Mouse (Mus musculus) NIH3T3 (cell line): ENCODE results near the gene Sit1.
"Not testable (repeated sequence)": the region's sequence is repeated elsewhere in the genome, so short reads cannot be mapped to it uniquely, and the experiment has no call there.

Source experiments
- DNase-seq: peaks from one replicate; pipeline ENCODE4 v3.0.0-alpha.2; 2012; ENCODE audit warnings: low read depth

Sit1 gene

DNA sequence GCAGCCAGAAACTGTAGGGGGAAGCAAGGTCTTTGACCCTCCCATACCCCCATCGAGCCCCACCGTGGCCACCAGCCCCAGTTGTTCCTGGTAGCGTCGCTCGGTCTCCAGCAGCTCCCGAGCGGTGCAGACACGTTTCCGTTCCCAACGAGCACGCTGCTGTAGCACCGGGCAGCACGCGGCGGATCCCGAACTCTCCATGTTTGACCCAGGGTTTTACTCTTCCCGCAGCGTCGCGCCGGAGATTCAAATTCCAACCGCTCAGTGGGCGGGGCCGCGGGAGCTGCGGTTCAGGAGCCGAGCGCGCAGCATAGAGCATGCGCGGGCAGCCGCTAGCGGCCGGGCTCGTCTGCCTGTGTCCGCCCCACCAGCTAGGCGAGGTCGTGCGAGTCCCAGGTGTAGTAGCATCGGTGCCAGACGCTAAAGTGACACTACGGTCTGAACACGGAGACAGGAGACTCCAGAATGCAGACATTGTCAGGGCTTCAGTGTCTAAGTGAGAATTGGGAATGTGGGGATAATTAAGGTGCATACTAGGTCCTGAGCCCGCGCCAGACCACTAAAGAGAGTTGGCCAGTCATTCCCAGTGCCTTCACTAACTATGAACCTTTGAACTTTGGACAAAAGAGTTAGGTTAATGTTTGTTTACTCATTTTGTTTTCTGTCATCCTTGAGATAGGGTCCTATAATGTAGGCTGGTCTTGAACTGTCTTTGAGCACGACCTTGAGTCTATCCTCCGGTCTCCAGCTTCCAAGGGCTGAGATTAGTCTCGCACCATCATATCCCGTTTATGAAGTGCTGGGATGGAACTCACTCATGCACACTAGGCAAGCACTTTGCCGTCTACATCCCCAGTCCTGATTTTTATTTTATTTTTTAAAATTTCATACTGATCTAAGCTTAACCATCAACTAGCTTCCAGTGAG, 16.1 kb upstream of the Sit1 start, which contains the start of gene Arhgef39:
TSS of gene Arhgef39 (minus strand) at position 289 of the 927 bp plus-strand sequence.
- peak; percentile 92 for DNase-seq

DNA sequence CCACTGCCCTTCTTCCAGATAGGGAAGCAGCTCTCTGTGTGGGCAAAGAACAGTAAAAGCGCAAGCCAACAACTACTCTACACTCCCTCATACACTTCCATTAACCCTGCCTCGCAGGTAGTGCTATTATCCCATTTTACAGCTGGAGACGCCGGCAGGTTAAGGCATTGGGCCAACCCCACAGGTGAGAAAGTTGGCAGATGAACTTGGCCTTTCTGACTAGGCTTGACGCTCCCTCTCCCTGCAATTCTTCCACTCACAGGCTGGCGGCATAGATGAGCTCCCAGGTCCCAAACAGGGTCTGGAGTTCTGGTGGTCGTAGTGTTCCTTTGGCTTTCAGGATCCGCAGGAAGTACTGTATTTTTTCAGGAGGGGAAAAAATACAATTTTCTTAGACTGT, 15.4 kb upstream of the Sit1 start:
- peak; percentile 52 for DNase-seq

DNA sequence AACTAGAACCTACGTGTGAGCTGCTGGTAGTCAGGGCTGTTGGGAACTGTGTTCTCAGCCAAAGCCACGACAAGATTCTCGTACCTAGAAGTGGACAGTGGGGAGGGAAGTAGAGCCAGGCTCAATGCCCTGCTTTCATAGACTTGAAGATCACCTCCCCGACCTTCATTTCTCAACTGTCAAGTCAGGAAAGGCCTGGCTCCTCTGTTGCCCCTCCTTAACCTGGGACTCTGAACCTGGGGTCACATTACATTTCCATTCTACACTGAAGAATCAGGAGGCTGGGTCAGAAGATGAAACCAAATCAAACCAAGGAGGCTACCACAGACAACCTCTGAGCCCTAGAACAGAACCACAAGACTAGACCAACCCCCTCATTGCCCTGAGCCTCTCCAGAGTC, 14.4 kb upstream of the Sit1 start:
- DNase-seq: no peak

DNA sequence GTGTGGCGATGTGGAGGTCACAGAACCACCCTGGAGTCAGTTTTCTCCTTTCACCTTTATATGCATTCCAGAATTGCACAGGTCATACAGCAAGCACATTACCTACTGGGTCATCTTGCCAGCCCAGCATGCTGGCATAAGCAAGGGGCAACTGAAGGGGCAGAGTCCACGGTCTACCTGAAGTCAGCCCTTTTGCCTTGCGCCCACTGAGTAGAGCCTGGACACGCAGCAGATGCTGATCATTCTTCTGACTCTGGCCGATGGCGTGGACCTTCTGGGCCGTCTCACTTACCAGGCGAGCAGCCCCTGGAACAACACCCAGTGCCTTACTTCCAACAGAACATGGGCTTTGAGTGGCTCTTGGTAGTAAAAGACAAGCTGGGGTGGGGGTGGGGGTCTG, 13.9 kb upstream of the Sit1 start:
- no peak for DNase-seq

DNA sequence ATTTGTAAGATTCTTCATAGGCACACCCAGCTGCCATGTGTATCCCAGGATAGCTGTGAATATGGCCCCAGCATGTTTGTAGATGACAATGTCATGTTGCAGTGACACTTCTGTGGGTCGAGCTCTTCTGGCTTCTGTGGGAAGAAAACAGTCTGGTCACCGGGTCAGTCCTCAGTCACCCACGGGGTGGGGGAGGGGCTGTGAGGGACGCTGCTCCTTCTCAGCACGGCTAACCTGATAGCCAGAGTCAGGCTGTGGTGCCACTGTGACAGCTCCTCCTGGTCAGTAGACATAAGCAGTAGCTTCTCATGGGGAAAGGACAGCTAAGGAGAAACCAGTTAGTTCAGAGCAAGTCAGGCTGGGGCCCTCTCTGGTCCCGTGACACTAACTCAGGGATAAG, 13.1 kb upstream of the Sit1 start:
- no peak for DNase-seq

DNA sequence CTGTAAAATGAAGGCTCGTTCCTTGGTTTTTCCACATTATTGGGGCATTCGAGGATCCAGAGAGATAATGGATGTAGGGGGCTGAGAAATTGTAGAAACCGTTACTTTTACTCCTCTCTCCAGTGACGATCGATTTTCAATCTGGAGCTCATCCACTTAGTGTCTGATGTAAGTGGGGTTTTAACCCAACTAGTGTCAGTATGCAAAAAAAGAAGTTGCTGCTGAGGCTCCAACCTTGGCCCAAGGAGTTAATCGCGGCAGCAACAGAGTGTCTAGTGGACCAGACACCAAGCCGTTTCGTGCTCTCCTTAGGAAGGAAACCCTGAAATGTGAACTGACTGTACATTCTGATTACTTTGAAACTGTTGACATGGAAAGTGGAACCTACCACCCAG, 10.3 kb upstream of the Sit1 start:
- peak; percentile 43 for DNase-seq

DNA sequence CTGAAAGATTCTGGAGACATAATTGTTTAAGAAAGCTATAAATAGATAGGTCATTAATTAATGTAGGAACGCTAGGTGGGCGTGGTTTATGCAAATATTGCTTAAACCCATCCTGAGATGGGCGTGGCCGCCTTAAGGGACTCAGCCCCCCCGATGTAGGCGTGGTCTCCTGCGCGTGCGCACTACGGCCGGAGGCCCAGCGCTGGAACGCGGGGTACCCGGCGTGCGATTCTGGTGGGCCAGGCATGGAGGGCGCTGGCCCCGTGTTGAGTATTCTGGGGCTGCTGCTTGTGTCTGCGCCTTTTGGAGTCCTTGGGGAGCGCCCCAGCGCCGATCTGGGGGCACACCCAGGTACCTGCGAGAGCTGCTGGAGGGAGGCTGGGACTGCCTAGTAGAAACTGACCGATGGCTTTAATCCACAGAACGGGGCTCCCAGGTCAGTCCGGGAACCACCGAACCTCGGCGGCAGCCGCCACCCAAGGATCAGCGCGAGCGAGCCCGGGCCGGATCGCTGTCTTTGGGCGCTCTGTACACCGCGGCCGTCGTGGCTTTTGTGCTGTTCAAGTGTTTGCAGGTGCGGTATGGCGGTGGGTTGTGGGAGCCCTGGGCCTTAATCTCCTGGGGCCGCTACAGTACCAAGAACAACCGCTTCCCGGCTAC, 9.8 kb upstream of the Sit1 start:
- DNase-seq: peak; percentile 98

DNA sequence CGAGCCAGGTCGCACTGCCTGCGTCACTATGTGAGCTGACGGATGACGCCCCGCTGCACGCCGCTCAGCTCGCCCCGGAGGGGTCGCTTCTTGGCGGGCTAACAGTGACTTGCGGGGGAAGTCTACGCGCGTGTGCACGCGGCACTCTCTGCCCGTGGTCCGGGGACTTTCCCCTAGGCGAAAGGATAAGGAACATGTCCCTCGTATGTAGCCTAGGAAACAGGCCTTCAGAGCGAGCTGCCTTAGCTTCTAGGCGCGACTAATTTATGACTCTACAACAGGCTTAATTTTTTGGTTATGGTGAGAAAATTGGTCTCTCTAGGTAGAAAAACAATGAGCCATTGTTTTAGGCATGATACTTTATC, 9.3 kb upstream of the Sit1 start, which contains the start of gene Ccdc107:
TSS of gene Ccdc107 (plus strand) at position 80 of the 365 bp plus-strand sequence.
- peak; percentile 94 for DNase-seq

DNA sequence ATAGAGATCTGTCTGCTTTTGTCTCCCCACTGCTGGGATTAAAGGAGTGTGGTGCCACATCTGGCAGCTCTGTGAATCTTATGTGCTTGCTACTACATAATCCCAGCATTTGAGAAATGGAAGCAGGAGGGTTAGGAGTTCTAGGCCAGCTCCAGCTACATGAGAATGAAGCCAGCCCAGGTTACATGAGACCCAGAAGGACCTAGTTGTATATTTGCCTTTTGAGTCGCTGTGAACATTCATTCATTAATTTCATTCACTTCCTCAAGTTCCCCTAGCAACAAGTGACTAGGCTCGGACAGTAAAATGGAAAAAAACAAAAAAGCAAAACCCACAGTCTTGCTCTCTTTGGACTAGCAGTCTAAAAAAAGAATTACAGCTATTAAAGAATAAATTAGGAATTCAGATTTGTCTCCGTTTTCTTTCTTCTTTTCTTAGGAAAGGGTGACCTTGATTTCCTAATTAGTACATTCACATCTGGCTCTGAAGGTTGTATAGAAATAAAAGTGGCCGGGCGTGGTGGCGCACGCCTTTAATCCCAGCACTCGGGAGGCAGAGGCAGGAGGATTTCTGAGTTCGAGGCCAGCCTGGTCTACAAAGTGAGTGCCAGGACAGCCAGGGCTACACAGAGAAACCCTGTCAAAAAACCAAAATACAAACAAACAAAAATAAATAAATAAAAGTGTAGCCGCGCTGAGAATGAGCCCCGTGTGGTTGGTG, 8.7 kb upstream of the Sit1 start:
- peak; percentile 44 for DNase-seq

DNA sequence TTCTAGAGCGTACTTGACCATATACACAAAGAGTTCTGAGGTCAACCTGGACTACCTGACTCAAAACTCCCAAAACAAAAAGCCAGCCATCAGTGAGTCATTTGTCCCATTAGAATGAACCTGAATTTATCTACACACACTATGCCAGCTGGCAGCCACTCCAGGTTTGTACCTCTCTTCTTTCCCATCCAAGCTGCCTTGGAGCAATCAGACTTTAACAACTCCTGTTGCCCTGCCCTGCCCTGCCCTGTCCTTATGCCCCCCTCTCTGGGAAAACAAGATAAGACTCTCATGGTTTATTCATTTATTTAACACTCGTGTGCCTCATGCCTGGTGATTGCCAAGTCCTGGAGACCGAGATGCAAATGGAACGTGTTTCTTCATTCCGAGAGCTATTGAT, 7.3 kb upstream of the Sit1 start:
- no peak for DNase-seq

DNA sequence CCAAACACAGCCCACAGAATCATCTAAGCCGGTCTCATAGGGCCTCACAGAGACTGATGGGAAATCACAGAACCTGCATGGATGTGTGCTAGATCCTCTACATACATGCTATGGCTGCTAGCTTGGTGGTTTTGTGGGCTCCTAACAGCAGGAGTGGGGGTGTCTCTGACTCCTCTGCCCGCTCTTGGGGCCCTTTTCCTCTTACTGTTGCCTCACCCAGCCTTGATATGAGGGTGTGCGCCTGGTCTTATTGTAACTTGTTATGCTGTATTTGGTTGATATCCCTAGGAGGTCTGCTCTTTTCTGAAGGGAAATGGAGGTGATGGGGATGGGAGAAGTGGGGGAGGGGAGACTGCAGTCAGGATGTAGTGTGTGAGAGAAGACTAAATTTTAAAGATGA, 6.1 kb upstream of the Sit1 start:
- DNase-seq: no peak

DNA sequence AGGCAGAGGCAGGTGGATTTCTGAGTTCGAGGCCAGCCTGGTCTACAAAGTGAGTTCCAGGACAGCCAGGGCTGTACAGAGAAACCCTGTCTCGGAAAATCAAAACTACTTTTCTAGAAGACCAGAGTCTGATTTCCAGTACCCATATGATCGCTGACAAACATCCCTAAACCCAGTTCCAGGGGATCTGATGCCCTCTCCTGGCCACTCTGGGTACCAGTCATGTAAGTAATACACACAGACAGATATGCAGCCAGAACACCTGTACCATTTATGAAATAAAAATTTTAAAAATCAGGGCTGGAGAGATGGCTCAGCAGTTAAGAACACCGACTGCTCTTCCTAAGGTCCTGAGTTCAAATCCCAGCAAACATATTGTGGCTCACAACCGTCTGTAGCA, 2.1 kb upstream of the Sit1 start:
- DNase-seq: not testable (repeated sequence)

DNA sequence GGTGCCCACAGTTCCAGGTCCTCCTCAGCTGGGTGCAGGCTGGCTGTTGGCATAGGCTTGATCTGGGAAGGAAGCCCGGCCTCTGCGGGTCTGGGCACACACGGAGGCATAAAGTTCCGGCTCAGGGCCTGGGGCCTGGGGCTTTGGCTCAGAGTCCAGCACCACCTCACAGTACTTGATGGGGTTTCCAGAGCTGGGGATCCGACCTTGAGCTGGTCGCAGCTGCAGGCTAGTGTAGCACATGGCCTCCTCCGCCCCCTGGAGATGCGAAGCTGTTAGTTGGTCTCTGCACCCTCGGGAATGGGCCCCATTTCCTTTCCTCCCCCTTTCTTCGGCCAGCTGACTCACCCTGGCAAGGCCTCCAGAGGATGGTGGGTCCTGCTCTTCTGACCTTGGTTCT, 943 bp downstream of the Sit1 start:
- no peak for DNase-seq

DNA sequence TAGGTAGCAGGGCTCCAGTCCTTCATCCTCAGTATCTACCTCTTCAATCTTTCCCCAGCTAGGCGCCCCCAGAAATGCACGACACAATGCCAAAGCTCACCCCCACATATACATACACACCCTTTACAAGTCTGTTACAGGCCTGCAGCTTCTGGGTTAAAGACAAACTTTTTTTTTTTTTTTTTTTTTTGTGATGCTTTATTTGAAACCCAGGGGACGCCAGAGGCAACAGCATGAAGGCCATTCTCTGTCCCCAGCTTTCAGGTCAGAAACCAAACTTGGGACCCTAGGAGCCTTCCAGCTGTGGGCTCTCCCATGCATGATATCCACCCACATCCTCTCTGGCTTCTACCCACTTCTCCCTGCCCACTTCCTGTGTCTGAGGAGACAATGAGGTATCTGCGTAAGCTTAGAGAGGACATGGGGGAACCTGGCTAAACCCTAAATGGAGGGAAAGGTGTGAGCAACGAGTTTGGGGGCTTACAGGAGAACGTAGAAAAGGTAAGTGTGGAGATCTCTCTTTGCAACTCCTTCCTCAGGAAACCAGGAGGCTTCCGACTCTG, 1.6 kb downstream of the Sit1 start:
- no peak for DNase-seq

DNA sequence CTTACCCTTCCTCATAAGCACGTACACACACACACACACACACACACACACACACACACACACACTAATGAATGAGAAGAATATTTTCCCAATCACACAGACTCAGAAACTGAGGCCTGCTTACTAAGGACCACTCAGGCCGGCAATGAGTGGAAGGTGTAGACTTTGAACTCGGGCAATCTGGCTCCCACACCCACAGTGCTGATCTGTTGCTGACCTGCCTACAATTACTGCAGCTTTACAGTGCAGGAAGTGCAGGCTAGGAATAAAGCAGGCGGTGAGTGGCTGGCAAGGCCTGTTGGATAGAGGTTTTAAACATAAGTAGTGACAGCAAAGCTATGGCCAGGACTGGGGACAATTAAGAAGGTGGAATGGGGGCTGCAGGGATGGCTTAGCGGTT, 2.5 kb downstream of the Sit1 start:
- DNase-seq: no peak

DNA sequence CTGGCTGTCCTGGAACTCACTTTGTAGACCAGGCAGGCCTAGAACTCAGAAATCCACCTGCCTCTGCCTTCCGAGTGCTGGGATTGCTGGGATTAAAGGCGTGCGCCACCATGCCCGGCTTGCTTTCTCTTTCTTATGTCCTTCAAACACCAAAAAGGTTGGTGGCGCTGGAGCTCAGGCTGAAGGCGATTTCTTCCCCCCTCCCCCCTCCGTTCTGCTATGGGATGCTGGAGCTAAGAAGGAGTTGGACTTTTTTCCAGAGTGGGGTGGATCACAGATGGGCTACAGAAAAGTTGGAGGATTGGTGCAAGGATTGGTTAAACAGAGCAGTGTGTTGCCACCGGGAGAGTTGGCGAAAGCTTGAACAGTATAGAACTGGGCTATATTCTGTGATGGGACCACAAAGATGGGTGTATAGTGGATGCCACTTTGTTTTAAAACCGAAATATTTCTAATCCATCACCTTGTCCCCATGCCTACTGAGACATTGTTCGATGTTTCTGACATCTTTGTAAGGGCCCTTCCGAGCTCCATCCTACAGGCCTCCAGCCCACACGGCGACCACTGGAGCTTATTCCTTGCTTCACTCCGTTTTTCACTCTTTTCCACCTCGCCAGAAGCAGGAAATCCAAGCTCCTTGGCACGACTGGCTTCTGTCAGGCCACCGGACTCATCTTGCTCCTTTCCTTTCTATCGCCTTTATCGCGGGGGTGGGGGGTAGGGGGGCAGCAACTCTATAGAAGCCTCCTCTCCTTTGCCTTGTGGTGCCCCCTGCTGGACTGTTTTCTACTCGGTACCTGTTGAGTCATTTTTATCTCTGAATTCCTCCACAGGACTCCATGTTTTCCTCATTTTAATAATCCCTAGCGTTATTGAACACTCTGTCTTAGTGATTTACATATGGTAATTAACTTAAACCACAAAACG, 4.4 kb downstream of the Sit1 start:
- DNase-seq: peak; percentile 72

DNA sequence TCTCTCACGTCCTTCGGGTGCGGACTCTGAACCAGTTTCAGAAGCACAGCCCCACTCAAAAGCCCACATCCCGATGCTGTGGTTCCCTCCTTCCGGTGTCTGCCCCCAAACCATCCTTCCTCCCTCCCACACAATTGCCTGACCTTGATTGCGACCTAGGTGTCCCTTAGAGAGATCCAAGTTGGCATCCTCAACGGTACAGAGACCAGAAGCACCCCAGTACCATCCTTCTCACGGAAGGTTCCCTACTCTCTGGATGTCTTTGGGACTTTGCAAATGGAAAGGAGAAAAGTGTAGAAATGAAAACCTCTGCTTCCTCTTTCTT, 5.0 kb downstream of the Sit1 start:
- no peak for DNase-seq

DNA sequence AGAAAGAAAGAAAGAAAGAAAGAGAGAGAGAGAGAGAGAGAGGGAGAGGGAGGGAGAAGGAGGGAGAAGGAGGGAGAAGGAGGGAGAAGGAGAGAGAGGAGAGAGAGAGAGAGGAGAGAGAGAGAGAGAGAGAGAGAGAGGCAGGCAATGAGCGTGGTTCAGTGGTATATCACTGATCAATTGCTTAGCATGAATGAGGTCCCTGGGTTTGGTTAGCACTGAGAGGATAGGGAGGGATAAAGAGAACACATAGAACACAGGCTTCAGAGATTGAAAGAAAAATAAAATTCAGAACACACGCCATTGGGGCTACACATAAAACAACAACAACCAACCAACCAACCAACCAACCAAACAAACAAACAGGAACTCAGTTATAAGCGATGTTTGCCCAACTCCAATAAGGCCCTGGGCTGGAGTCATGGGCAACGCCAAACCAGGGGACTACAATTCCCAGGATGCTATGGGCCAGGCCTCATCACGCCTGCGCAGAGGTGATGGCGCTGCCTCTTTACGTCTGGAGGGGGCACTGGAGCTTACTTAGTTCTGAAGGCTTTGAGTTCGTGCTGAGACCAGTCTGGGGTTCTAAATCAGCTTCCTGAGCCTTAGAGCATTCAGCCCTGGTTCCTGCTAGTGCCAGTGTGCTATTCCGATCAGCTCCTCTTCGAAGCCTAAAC, 5.5 kb downstream of the Sit1 start:
- peak; percentile 76 for DNase-seq

DNA sequence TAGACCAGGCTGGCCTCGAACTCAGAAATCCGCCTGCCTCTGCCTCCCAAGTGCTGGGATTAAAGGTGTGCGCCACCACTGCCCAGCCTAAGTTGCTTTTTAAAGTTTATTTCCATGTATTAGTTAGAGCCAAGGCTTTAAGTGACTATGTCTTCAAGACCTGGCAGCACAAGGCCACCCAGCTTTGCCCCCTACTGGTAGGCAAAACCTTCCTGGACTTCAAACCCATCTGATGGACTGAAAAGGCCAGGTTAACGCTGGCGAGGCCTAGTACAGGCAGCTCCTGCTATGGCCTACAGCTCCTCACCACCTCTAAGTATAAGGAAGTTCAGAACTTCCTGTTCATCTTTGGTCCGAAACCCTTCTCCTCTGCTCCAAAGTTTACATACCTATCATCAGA, 6.9 kb downstream of the Sit1 start:
- peak; percentile 39 for DNase-seq

DNA sequence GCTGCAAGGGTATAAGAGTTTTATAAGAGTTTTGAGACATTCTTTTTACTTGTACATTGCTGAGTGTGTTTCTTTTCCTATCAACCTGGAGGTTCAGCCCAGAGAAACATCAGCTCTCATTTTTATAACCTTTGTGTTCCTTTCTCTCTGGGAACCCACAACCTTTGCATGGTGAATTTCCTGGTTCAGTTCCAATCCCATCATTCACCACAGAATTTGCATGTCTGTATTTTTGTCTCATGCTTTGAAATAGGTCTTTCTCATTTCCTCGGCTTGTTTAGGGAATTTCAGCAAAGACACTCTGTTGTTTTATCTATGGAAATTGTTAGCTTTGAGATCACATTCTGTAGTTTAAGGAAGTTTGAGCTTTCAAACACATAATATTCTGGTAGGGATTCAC, 9.9 kb downstream of the Sit1 start:
- DNase-seq: no peak

DNA sequence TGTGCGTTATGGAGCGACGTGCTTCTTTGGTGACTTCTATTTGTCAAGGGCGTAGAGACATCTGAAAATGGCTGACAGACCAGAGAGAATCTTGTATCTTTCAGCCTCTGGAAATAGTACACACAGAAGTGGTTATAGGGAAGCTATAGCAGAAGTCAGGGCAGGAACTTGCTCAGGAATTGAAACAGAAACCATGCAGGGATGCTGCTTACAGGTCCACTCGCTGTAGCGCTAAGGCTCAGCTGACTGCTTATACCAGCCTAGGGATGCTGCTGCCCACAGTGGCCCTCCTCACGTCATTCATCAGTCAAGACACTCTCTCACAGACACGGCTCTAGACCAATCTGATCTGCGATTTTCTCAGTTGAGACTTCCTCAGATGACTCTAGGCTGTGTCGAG, 13.2 kb downstream of the Sit1 start:
- no peak for DNase-seq
